Comparison of ENCODE assay signal across 8 mouse cellular contexts in genomic region chr8:54493110-54493509, GRCm38 (mm10). TPM values are rescaled to one million over a fixed set of nuclear protein-coding genes. Genes with fewer than 3 reads are reported as not detected.
DNase-seq lines count a peak whose midpoint lies in the region; ATAC-seq and TF ChIP-seq lines count a peak whose summit lies in the region.

No protein-coding gene starts in this region.

- no peak overlapping the region for H3K4me3 ChIP-seq in G1E (ENCODE audit: low read depth, low read length)
- no peak overlapping the region for H3K4me3 ChIP-seq in forebrain, embryonic 11.5 days (ENCODE audit: low read depth, low read length)

- peak; percentile 74 for TF ChIP-seq CTCF in G1E (IDR thresholded peaks at IDR 0.05; ENCODE audit: low read depth, low read length)

- H3K36me3 ChIP-seq in G1E (replicated peaks): no peaks in the 10 kb centered on the region
- H3K36me3 ChIP-seq in forebrain, embryonic 11.5 days (ENCODE audit: control insufficient read depth, insufficient read depth, low read length): no peaks in the 10 kb centered on the region

- 17% methylated on average over 6 of the region's 6 CpGs for WGBS in forebrain, embryonic 11.5 days

- intact Hi-C loops in left cerebral cortex, postnatal 10 days (cut with DNase I): loop anchor here (10.0 kb wide), 2 partner anchors 618 to 808 kb away; no protein-coding TSS in a partner anchor

- H3K27me3 ChIP-seq in G1E (ENCODE audit: insufficient read depth, low read length): peaks cover 7% of the 10 kb centered on the region
- no peaks in the 10 kb centered on the region for H3K27me3 ChIP-seq in forebrain, embryonic 11.5 days (ENCODE audit: control insufficient read depth, insufficient read depth, low read length)

- no peak overlapping the region for H3K4me2 ChIP-seq in forebrain, embryonic 11.5 days (ENCODE audit: low read depth, low read length, severe bottlenecking)

- no peak overlapping the region for H3K9ac ChIP-seq in forebrain, embryonic 11.5 days (ENCODE audit: low read length)

- H3K4me1 ChIP-seq in G1E (ENCODE audit: insufficient read depth, low read depth, low read length): no peaks in the 10 kb centered on the region
- H3K4me1 ChIP-seq in forebrain, embryonic 11.5 days (replicated peaks; ENCODE audit: control insufficient read depth, insufficient read depth, low read length): no peaks in the 10 kb centered on the region

- peak; percentile 45; the same call in 1 of the 2 replicates for ATAC-seq in G1E (ENCODE audit: extremely low read depth, insufficient number of reproducible peaks, low FRiP score, poor library complexity, severe bottlenecking)
- no peak; the same call in 1 of the 2 replicates for ATAC-seq in forebrain, embryonic 11.5 days (replicated peaks; ENCODE audit: low FRiP score)

- peak; percentile 29 to 53 for DNase-seq in left cerebral cortex, postnatal 10 days (ENCODE audit: extremely low spot score in 1 of 2, low spot score in 2 of 2)
- no peak for DNase-seq in left cerebral cortex, adult 9 months (ENCODE audit: low spot score in 2 of 2)
- no peak for DNase-seq in G1E (ENCODE audit: low spot score)
- DNase-seq in c-Kit-negative CD71-positive TER-119-positive erythroid progenitor cells, embryonic 14.5 days (ENCODE audit: low read depth, low spot score): peak; percentile 44
- peak; percentile 69 for DNase-seq in forebrain, embryonic 11.5 days (ENCODE audit: low spot score)
- DNase-seq in kidney, postnatal 4 days: peak; percentile 57 to 64
- peak; percentile 84 for DNase-seq in mesoderm, embryonic 11.5 days (ENCODE audit: low read depth, low spot score)
- DNase-seq in thymus, postnatal 25 days: peak; percentile 25

- H3K27ac ChIP-seq in forebrain, embryonic 11.5 days (ENCODE audit: low read depth, low read length): no peak overlapping the region

- H3K9me3 ChIP-seq in G1E (replicated peaks): no peaks in the 10 kb centered on the region
- H3K9me3 ChIP-seq in forebrain, embryonic 11.5 days (ENCODE audit: control insufficient read depth, low read length): no peaks in the 10 kb centered on the region

RNA-seq across cellular contexts. Expression of gene Asb5, which starts 36.3 kb away (rescaled TPM):
- total RNA-seq in left cerebral cortex, postnatal 10 days (2021): 1 to 10 TPM; 1.9 to 2.1 TPM
- total RNA-seq in G1E (2014; fragmentation: Nextera tagmentation): not detected in 2 replicates
- 0.06 and 0.38 TPM in 2 replicates for total RNA-seq in G1E (2017)
- polyA plus RNA-seq in G1E (2012): 0.14 TPM in 1 of 2 replicates, not detected in the other
- 4.2 and 8.2 TPM in 2 replicates for polyA plus RNA-seq in forebrain, embryonic 11.5 days (2014; fragmentation: Nextera tagmentation; extraction: Ambion mirVana)

RNA-seq across cellular contexts. Expression of gene Spcs3, which starts 36.7 kb away (rescaled TPM):
- total RNA-seq in left cerebral cortex, postnatal 10 days (2021): 10 to 100 TPM; 47.5 to 51.0 TPM
- total RNA-seq in G1E (2014; fragmentation: Nextera tagmentation) (246 and 257 TPM in 2 replicates), G1E (2017) (104 and 110 TPM in 2 replicates)
- polyA plus RNA-seq in G1E (2012): 37.5 and 39.2 TPM in 2 replicates
- 84.3 and 85.8 TPM in 2 replicates for polyA plus RNA-seq in forebrain, embryonic 11.5 days (2014; fragmentation: Nextera tagmentation; extraction: Ambion mirVana)

Comparison
In these comparisons a context has a peak if more than half of its experiments do, and no peak if none do; other contexts are left out.
1. DNase-seq: peak in left cerebral cortex, postnatal 10 days (2 of 2), c-Kit-negative CD71-positive TER-119-positive erythroid progenitor cells, embryonic 14.5 days (single experiment), forebrain, embryonic 11.5 days (single experiment), kidney, postnatal 4 days (2 of 2), mesoderm, embryonic 11.5 days (single experiment) and thymus, postnatal 25 days (single experiment); none in left cerebral cortex, adult 9 months (0 of 2) and G1E (single experiment).